Mouse (Mus musculus) WW6 (cell line): ENCODE results near the gene Maml2.

ENCODE experiments used
- DNase-seq: peaks from one replicate; pipeline ENCODE4 v3.0.0-alpha.2; 2013; ENCODE audit warnings: low read depth, low spot score

Maml2 gene

GRCm38 (mm10) chr9:13310236-13310635 lies 12.5 kb downstream of the Maml2 start:
- DNase-seq: no peak

- DNase-seq: no peak
Observed at GRCm38 (mm10) chr9:13311094-13311493, 13.3 kb downstream of the Maml2 start.

GRCm38 (mm10) chr9:13313923-13314322 lies 16.2 kb downstream of the Maml2 start:
- no peak for DNase-seq

- DNase-seq: no peak
Observed at GRCm38 (mm10) chr9:13314577-13315004, 16.8 kb downstream of the Maml2 start.

- DNase-seq: no peak
Observed at GRCm38 (mm10) chr9:13315393-13315792, 17.6 kb downstream of the Maml2 start.

GRCm38 (mm10) chr9:13319566-13319965 lies 21.8 kb downstream of the Maml2 start:
- DNase-seq: no peak

- no peak for DNase-seq
Observed at GRCm38 (mm10) chr9:13320800-13321364, 23.1 kb downstream of the Maml2 start.

- no peak for DNase-seq
Observed at GRCm38 (mm10) chr9:13323074-13323473, 25.3 kb downstream of the Maml2 start.

GRCm38 (mm10) chr9:13323612-13324011 lies 25.9 kb downstream of the Maml2 start:
- DNase-seq: no peak

GRCm38 (mm10) chr9:13414230-13414766 lies 116.5 kb downstream of the Maml2 start:
- no peak for DNase-seq

- DNase-seq: no peak
Observed at GRCm38 (mm10) chr9:13425031-13425940, 127.5 kb downstream of the Maml2 start.

- no peak for DNase-seq
Observed at GRCm38 (mm10) chr9:13429477-13430125, 131.8 kb downstream of the Maml2 start.

- no peak for DNase-seq
Observed at GRCm38 (mm10) chr9:13430302-13430701, 132.5 kb downstream of the Maml2 start.

GRCm38 (mm10) chr9:13430744-13431143 lies 133.0 kb downstream of the Maml2 start:
- no peak for DNase-seq

GRCm38 (mm10) chr9:13431646-13432045 lies 133.9 kb downstream of the Maml2 start:
- no peak for DNase-seq

GRCm38 (mm10) chr9:13433501-13434090 lies 135.8 kb downstream of the Maml2 start:
- DNase-seq: no peak

GRCm38 (mm10) chr9:13440911-13441310 lies 143.2 kb downstream of the Maml2 start:
- no peak for DNase-seq

GRCm38 (mm10) chr9:13442012-13442735 lies 144.4 kb downstream of the Maml2 start:
- DNase-seq: no peak

GRCm38 (mm10) chr9:13443484-13444211 lies 145.9 kb downstream of the Maml2 start:
- DNase-seq: no peak

- no peak for DNase-seq
Observed at GRCm38 (mm10) chr9:13446236-13446635, 148.5 kb downstream of the Maml2 start.
